Mouse (Mus musculus): ENCODE measurements at regions not wholly inside any gene's neighbourhood (a gene's known extent, or its start where the extent isn't known, plus 50 kb on each side); places are given as distances from the start of the nearest gene placed in this dataset.
"Not testable (repeated sequence)": the region's sequence is repeated elsewhere in the genome, so short reads cannot be mapped to it uniquely, and the experiment has no call there.

DNA sequence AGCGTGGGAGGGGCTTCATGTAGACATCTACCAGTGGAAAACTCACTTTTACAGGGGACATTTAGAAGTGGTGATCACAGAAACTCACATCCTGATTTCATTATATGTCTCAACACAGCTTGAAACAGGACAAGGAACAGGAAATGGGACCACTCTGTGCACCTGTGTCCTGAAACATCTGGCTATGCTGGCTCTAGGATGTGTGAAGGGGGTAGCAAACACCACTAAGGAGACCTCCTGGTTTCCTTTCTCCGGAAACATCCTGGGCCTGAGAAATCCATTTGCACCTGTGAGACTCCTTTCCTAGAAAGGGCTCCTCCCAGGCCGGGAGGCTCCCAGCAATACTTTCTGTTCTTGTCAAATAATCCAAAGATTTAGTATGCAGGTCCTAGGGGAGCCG, 167.1 kb downstream of the Opa1 start:
- H3K36me3 ChIP-seq = no peaks in the 10 kb centered on the region
- H3K4me1 ChIP-seq = peaks cover 8% of the 10 kb centered on the region
- no peak overlapping the region for H3K27ac ChIP-seq (replicated peaks)
- no peak for ATAC-seq (ENCODE audit: low FRiP score)
- H3K4me2 ChIP-seq = no peak overlapping the region
- no peak overlapping the region for H3K4me3 ChIP-seq (replicated peaks)
- no peaks in the 10 kb centered on the region for H3K27me3 ChIP-seq (replicated peaks)
- no peak overlapping the region for H3K9ac ChIP-seq (replicated peaks)
- WGBS = 85% methylated on average over 4 of the region's 4 CpGs
- H3K9me3 ChIP-seq (replicated peaks) = no peaks in the 10 kb centered on the region

DNA sequence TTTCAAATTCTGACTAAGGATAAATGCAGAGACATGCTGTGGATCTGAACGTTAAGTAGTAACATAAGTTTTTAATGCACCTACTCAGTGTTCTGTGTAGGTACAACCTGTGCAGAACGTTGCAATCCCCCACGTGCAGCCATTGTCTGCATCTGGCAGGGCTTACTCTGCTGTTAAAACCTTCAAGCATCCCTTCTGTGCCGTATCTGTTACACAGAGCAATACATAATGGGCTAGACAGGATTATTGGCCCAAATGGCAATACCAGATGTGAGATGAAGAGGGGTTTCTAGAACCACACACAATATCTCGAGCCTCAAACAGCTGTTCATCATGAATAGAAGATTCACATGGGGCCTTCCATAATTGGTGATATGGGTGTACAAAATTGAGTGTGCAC, 170.0 kb downstream of the Opa1 start:
- Histone ChIP-seq H3K4me2 (no peak overlapping the region), H3K4me3 (replicated peaks) (no peak overlapping the region), H3K36me3 (no peaks in the 10 kb centered on the region), H3K9me3 (replicated peaks) (no peaks in the 10 kb centered on the region), H3K9ac (replicated peaks) (no peak overlapping the region), H3K4me1 (no peaks in the 10 kb centered on the region), H3K27me3 (replicated peaks) (no peaks in the 10 kb centered on the region), H3K27ac (replicated peaks) (no peak overlapping the region)
- no peak for ATAC-seq (ENCODE audit: low FRiP score)
- 53% methylated on average over 5 of the region's 5 CpGs for WGBS

DNA sequence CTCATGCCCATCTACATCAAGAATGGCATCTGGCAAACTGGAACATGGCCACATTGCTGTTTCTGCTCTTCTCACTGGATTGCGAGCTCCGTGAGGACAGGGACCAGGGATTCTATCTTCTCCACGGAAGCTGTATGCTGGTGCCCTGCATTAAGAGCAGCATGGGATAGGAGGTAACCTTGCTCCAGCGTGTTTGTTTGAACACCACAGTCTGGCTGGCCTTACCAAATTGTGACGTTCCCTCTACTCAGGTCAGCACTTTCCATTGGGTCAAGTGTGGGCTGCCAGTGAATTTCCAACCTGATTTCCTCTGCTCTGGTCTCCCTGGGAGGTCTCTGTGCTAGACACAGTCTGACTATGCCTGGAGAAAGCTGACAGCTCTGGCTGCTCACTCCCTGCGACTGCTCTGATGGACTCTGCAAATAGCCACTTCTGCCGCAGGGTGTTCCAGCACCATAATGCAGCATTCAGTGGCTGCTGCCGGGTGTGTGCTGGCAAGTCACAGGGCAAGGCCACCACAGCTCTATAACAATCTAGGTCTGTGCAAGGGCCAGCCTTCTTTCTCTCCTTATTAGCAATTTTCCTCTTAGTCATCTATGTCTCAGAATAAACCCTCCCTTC, 175.6 kb downstream of the Opa1 start:
- Histone ChIP-seq H3K4me1 (0 out of 2 replicates have a peak, but pooled peaks cover 5% of the 10 kb centered on the region), H3K9ac (replicated peaks) (no peak overlapping the region), H3K36me3 (no peaks in the 10 kb centered on the region), H3K4me2 (no peak overlapping the region), H3K27ac (replicated peaks) (no peak overlapping the region), H3K27me3 (replicated peaks) (0 out of 2 replicates have a peak, but pooled peaks cover 2% of the 10 kb centered on the region), H3K9me3 (replicated peaks) (no peaks in the 10 kb centered on the region), H3K4me3 (replicated peaks) (no peak overlapping the region)
- WGBS = 70% methylated on average over 8 of the region's 8 CpGs
- no peak for ATAC-seq (ENCODE audit: low FRiP score)

GRCm38 (mm10) chr16:29758246-29758645, 179.1 kb downstream of the Opa1 start:
- Histone ChIP-seq H3K4me2 (no peak overlapping the region), H3K9ac (replicated peaks) (no peak overlapping the region), H3K36me3 (no peaks in the 10 kb centered on the region), H3K4me3 (replicated peaks) (no peak overlapping the region), H3K9me3 (replicated peaks) (no peaks in the 10 kb centered on the region), H3K27me3 (replicated peaks) (peaks cover 6% of the 10 kb centered on the region), H3K4me1 (peaks cover 17% of the 10 kb centered on the region), H3K27ac (replicated peaks) (no peak overlapping the region)
- WGBS = 74% methylated on average over 3 of the region's 3 CpGs
- ATAC-seq (ENCODE audit: low FRiP score) = no peak

DNA sequence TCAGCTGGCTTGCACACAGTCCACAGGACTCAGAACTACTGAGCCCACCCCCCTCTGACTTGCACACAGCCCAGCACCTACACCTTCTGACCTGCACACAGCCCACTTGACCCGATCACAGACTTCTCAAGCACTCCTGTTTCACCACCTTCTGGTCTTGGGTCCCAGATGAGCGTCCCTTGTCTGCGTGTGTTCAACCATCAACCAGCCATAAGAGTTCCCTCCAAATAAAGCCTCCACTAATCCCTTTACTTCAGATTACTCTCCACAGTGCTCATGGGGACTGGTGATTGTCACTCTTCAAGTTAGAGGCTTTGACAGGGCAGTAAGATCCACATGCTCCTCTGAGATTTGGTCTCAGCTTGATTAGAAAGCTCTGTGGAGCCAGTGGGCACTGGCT, 180.3 kb downstream of the Opa1 start:
- no peak overlapping the region for H3K4me2 ChIP-seq
- no peak overlapping the region for H3K9ac ChIP-seq (replicated peaks)
- 94% methylated on average over 3 of the region's 3 CpGs for WGBS
- no peak for ATAC-seq (ENCODE audit: low FRiP score)
- no peaks in the 10 kb centered on the region for H3K36me3 ChIP-seq
- H3K27me3 ChIP-seq (replicated peaks) = peaks cover 6% of the 10 kb centered on the region
- no peaks in the 10 kb centered on the region for H3K9me3 ChIP-seq (replicated peaks)
- H3K4me1 ChIP-seq = peaks cover 17% of the 10 kb centered on the region
- H3K4me3 ChIP-seq (replicated peaks) = no peak overlapping the region
- H3K27ac ChIP-seq (replicated peaks) = no peak overlapping the region

- H3K9ac ChIP-seq (replicated peaks) = no peak overlapping the region
- H3K36me3 ChIP-seq = no peaks in the 10 kb centered on the region
- no peak overlapping the region for H3K27ac ChIP-seq (replicated peaks)
- WGBS = 96% methylated on average over 4 of the region's 4 CpGs
- H3K4me1 ChIP-seq = peaks cover 17% of the 10 kb centered on the region
- peaks cover 6% of the 10 kb centered on the region for H3K27me3 ChIP-seq (replicated peaks)
- H3K4me3 ChIP-seq (replicated peaks) = no peak overlapping the region
- ATAC-seq (ENCODE audit: low FRiP score) = no peak
- no peak overlapping the region for H3K4me2 ChIP-seq
- no peaks in the 10 kb centered on the region for H3K9me3 ChIP-seq (replicated peaks)
Observed at GRCm38 (mm10) chr16:29760627-29761026, 181.5 kb downstream of the Opa1 start.

DNA sequence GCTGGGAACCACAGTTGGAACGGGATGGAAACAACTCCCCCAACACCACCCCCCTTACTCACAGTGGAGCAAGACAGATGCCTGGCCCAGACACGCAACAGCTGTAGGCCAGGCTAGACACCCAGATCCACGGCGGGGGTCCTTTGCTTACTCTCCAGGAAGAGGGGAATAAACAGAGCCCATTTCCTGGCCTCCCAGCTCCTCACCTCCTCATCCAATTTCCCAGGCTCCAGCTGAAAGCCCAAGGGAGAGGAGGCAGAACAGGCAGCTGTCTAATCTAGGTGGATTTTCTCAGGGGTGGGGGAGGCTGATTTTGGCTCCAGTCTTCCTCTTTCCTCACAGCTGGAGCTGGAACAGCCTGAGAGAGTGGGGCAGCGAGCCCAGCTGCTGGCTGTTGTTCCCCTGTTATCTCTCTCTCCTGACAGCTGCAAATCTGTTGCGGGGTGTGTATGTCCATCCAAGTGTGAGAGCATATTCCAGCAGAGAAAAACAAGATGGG, 182.7 kb downstream of the Opa1 start:
- ATAC-seq (ENCODE audit: low FRiP score) = no peak; the same call in 1 of the 2 replicates
- WGBS = 29% methylated on average over 6 of the region's 6 CpGs

DNA sequence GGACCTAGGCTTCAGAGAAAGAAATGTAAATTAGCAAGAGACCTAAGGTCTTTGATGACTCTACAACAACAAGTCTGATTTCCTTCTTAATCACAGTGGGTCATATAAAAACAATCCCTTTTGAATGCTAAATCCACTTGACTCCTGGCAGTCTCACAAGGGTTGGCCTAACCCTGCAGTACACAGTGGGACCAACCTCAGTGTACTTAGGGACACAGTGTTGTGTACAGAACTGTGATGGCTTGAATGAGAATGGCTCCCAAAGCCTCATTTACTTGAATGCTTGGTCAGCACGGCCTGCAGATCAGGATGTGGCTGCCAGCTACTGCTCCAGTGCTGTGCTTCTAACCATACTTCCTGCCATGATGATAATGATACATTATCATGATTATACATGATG, 185.2 kb downstream of the Opa1 start:
- Histone ChIP-seq H3K4me2 (no peak overlapping the region), H3K27ac (replicated peaks) (no peak overlapping the region), H3K4me3 (replicated peaks) (no peak overlapping the region), H3K36me3 (no peaks in the 10 kb centered on the region), H3K9me3 (replicated peaks) (no peaks in the 10 kb centered on the region), H3K4me1 (peaks cover 14% of the 10 kb centered on the region), H3K9ac (replicated peaks) (no peak overlapping the region), H3K27me3 (replicated peaks) (peaks cover 3% of the 10 kb centered on the region)
- no peak for ATAC-seq (ENCODE audit: low FRiP score)
- 81% methylated on average over 1 of the region's 1 CpGs for WGBS

More for the DNA sequence above, 182.7 kb downstream of the Opa1 start:
- peaks cover 3% of the 10 kb centered on the region for H3K27me3 ChIP-seq (replicated peaks)
- H3K27ac ChIP-seq (replicated peaks) = no peak overlapping the region
- H3K36me3 ChIP-seq = no peaks in the 10 kb centered on the region
- no peak overlapping the region for H3K4me3 ChIP-seq (replicated peaks)
- peaks cover 17% of the 10 kb centered on the region for H3K4me1 ChIP-seq
- no peak overlapping the region; the same call in 1 of the 2 replicates for H3K9ac ChIP-seq (replicated peaks)
- H3K9me3 ChIP-seq (replicated peaks) = no peaks in the 10 kb centered on the region
- no peak overlapping the region for H3K4me2 ChIP-seq

- WGBS = 97% methylated on average over 3 of the region's 3 CpGs
- not testable (repeated sequence) for H3K36me3 ChIP-seq; H3K9me3 ChIP-seq (replicated peaks); H3K4me1 ChIP-seq; H3K4me2 ChIP-seq; H3K27ac ChIP-seq (replicated peaks); ATAC-seq (ENCODE audit: low FRiP score); H3K9ac ChIP-seq (replicated peaks); H3K4me3 ChIP-seq (replicated peaks); H3K27me3 ChIP-seq (replicated peaks)
Observed at GRCm38 (mm10) chr16:29765801-29766200, 186.7 kb downstream of the Opa1 start.

- 0 out of 2 replicates have a peak, but pooled peaks cover 3% of the 10 kb centered on the region for H3K27me3 ChIP-seq (replicated peaks)
- no peak overlapping the region for H3K27ac ChIP-seq (replicated peaks)
- H3K4me2 ChIP-seq = no peak overlapping the region
- no peaks in the 10 kb centered on the region; the same call in 1 of the 2 replicates for H3K4me1 ChIP-seq
- no peaks in the 10 kb centered on the region for H3K9me3 ChIP-seq (replicated peaks)
- H3K4me3 ChIP-seq (replicated peaks) = no peak overlapping the region
- 56% methylated on average over 4 of the region's 4 CpGs for WGBS
- H3K36me3 ChIP-seq = no peaks in the 10 kb centered on the region
- no peak overlapping the region for H3K9ac ChIP-seq (replicated peaks)
- no peak for ATAC-seq (ENCODE audit: low FRiP score)
Observed at GRCm38 (mm10) chr16:29771320-29771719, 192.2 kb downstream of the Opa1 start.

DNA sequence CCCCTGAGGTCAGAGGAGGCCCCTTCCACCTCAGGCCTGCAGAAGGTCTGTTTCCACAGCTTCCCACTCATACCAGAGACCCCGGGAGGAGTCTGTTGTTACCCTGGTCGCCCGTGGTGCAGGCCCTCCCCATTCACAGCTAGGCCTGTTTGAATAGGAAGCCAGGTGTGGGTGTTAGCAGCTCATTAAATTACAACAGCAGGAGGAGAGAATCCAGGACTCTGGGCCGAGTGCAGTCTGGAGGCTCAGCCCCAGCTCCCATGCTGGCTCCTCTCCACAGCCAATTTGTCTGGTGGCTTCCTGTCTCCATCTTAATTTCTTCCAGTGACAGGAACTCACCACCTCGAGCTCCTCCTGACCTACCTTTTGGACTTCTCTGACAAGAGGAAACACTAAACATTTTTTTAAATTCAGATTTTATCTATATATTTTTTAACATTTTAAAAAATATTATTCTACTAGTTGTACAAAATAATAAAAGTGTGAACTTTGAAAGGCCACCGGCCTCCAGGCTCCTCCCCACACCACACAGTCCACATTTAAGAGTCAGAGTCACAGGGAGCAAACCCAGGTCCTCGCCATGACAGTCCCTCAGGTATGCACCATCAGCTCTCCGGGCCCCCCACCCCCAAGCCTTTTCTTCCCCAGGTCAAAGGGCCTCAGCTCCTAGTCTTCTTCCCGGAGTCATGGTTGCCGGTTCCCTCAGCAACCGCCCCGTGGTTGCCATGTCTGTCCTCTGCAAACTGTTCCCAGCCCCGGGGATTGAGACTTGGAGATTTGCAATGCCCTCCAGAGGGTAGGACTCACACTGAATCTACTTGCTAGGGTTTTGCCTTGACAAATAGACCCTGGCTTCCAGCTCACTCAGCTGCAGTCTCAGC, 192.8 kb downstream of the Opa1 start:
- Histone ChIP-seq H3K4me1 (no peaks in the 10 kb centered on the region; the same call in 1 of the 2 replicates), H3K4me2 (no peak overlapping the region), H3K9ac (replicated peaks) (no peak overlapping the region), H3K36me3 (no peaks in the 10 kb centered on the region), H3K27ac (replicated peaks) (no peak overlapping the region), H3K27me3 (replicated peaks) (0 out of 2 replicates have a peak, but pooled peaks cover 3% of the 10 kb centered on the region), H3K4me3 (replicated peaks) (no peak overlapping the region), H3K9me3 (replicated peaks) (no peaks in the 10 kb centered on the region)
- 25% methylated on average over 13 of the region's 13 CpGs for WGBS
- no peak; the same call in 1 of the 2 replicates for ATAC-seq (ENCODE audit: low FRiP score)

GRCm38 (mm10) chr16:29772609-29772988, 193.5 kb downstream of the Opa1 start:
- no peaks in the 10 kb centered on the region for H3K36me3 ChIP-seq
- H3K9me3 ChIP-seq (replicated peaks) = no peaks in the 10 kb centered on the region
- no peak overlapping the region for H3K4me3 ChIP-seq (replicated peaks)
- H3K27ac ChIP-seq (replicated peaks) = no peak overlapping the region
- WGBS = 67% methylated on average over 12 of the region's 12 CpGs
- H3K9ac ChIP-seq (replicated peaks) = no peak overlapping the region
- H3K4me2 ChIP-seq = no peak overlapping the region
- no peak for ATAC-seq (ENCODE audit: low FRiP score)
- 0 out of 2 replicates have a peak, but pooled peaks cover 3% of the 10 kb centered on the region for H3K27me3 ChIP-seq (replicated peaks)
- H3K4me1 ChIP-seq = no peaks in the 10 kb centered on the region; the same call in 1 of the 2 replicates

Data from neural tube, embryonic 15.5 days (tissue).